8 mouse cellular contexts compared by ENCODE assay signal in genomic region chr2:84838993-84839980, GRCm38 (mm10). TPM values are rescaled to one million over a fixed set of nuclear protein-coding genes. Genes with fewer than 3 reads are reported as not detected.
DNase-seq lines count a peak whose midpoint lies in the region; ATAC-seq lines count a peak whose summit lies in the region.

No protein-coding gene starts in this region.

- no peak for ATAC-seq in megakaryocyte, adult 5-6 weeks (ENCODE audit: poor library complexity, severe bottlenecking)
- peak; percentile 26 for ATAC-seq in hindbrain, embryonic 11.5 days (ENCODE audit: low FRiP score)
- peak; percentile 41 for ATAC-seq in liver, embryonic 15.5 days (ENCODE audit: insufficient read depth)
- ATAC-seq in monocyte, adult 5-6 weeks (replicated peaks; ENCODE audit: insufficient number of reproducible peaks, low FRiP score, low TSS enrichment, poor library complexity, severe bottlenecking), result no peak

- H3K36me3 ChIP-seq in megakaryocyte, embryonic 14.5 days (replicated peaks; ENCODE audit: low read length), result peaks cover 6% of the 10 kb centered on the region
- H3K36me3 ChIP-seq in forebrain, embryonic 10.5 days (replicated peaks), result peaks cover 6% of the 10 kb centered on the region
- H3K36me3 ChIP-seq in hindbrain, embryonic 11.5 days (ENCODE audit: control insufficient read depth, insufficient read depth, low read length), result no peaks in the 10 kb centered on the region
- peaks cover 19% of the 10 kb centered on the region for H3K36me3 ChIP-seq in liver, embryonic 15.5 days (replicated peaks)

- peak overlapping the region; percentile 94 for H3K4me2 ChIP-seq in hindbrain, embryonic 11.5 days (replicated peaks; ENCODE audit: low read depth, low read length)
- peak overlapping the region; percentile 79 for H3K4me2 ChIP-seq in liver, embryonic 15.5 days

- WGBS in forebrain, embryonic 10.5 days, result under 1% methylated on average over 47 of the region's 47 CpGs
- WGBS in hindbrain, embryonic 11.5 days, result under 1% methylated on average over 47 of the region's 47 CpGs
- under 1% methylated on average over 47 of the region's 47 CpGs for WGBS in liver, embryonic 15.5 days (ENCODE audit: insufficient replicate concordance)

- peak overlapping the region; percentile 94 for H3K4me3 ChIP-seq in megakaryocyte, embryonic 14.5 days (replicated peaks)
- peak overlapping the region; percentile 79 for H3K4me3 ChIP-seq in forebrain, embryonic 10.5 days
- peak overlapping the region; percentile 61 for H3K4me3 ChIP-seq in hindbrain, embryonic 11.5 days (ENCODE audit: low read depth, low read length)
- H3K4me3 ChIP-seq in liver, embryonic 15.5 days (replicated peaks), result peak overlapping the region; percentile 70

- peak overlapping the region; percentile 96 for H3K27ac ChIP-seq in forebrain, embryonic 10.5 days
- H3K27ac ChIP-seq in hindbrain, embryonic 11.5 days (ENCODE audit: low read depth, low read length), result peak overlapping the region; percentile 77
- H3K27ac ChIP-seq in liver, embryonic 15.5 days (replicated peaks), result peak overlapping the region; percentile 94

- peaks cover 49% of the 10 kb centered on the region for H3K4me1 ChIP-seq in megakaryocyte, embryonic 14.5 days
- peaks cover 41% of the 10 kb centered on the region for H3K4me1 ChIP-seq in forebrain, embryonic 10.5 days
- no peaks in the 10 kb centered on the region; the same call in 1 of the 2 replicates for H3K4me1 ChIP-seq in hindbrain, embryonic 11.5 days (replicated peaks; ENCODE audit: control insufficient read depth, insufficient read depth, low read length)
- peaks cover 43% of the 10 kb centered on the region for H3K4me1 ChIP-seq in liver, embryonic 15.5 days (replicated peaks)

- H3K27me3 ChIP-seq in megakaryocyte, embryonic 14.5 days (replicated peaks), result peaks cover 57% of the 10 kb centered on the region
- peaks cover 25% of the 10 kb centered on the region for H3K27me3 ChIP-seq in forebrain, embryonic 10.5 days (ENCODE audit: poor library complexity, severe bottlenecking)
- peaks cover 15% of the 10 kb centered on the region for H3K27me3 ChIP-seq in hindbrain, embryonic 11.5 days (ENCODE audit: control insufficient read depth, insufficient read depth, low read length)
- peaks cover 6% of the 10 kb centered on the region; the same call in 1 of the 2 replicates for H3K27me3 ChIP-seq in liver, embryonic 15.5 days

- H3K9me3 ChIP-seq in megakaryocyte, embryonic 14.5 days, result 0 out of 2 replicates have a peak, but pooled peaks cover 3% of the 10 kb centered on the region
- no peaks in the 10 kb centered on the region for H3K9me3 ChIP-seq in forebrain, embryonic 10.5 days
- H3K9me3 ChIP-seq in hindbrain, embryonic 11.5 days (ENCODE audit: control insufficient read depth, low read length), result no peaks in the 10 kb centered on the region
- no peaks in the 10 kb centered on the region for H3K9me3 ChIP-seq in liver, embryonic 15.5 days (replicated peaks)

- H3K9ac ChIP-seq in hindbrain, embryonic 11.5 days (ENCODE audit: low read depth, low read length), result peak overlapping the region; percentile 83
- peak overlapping the region; percentile 86 for H3K9ac ChIP-seq in liver, embryonic 15.5 days

- DNase-seq in forebrain, embryonic 10.5 days (ENCODE audit: extremely low spot score, low spot score), result peak; percentile 56
- DNase-seq in hindbrain, embryonic 11.5 days (ENCODE audit: low spot score), result peak; percentile 51
- DNase-seq in retina, embryonic 14.5 days (ENCODE audit: low spot score), result peak; percentile 37
- DNase-seq in natural killer cell, adult 2 months (ENCODE audit: low spot score in 2 of 2), result no peak

RNA-seq across cellular contexts. Expression of gene Slc43a1, which starts 0.6 kb away (rescaled TPM):
- 1.8 and 5.0 TPM in 2 replicates for polyA plus RNA-seq in megakaryocyte, embryonic 14.5 days (2012; ENCODE audit: insufficient read depth, low replicate concordance)
- total RNA-seq in megakaryocyte, adult 5-6 weeks (2015), result 3.7 and 5.2 TPM in 2 replicates
- total RNA-seq in megakaryocyte, adult 5-6 weeks (2017), result 1.6 and 3.1 TPM in 2 replicates
- 28.5 and 29.3 TPM in 2 replicates for polyA plus RNA-seq in forebrain, embryonic 10.5 days (2016; fragmentation: Nextera tagmentation; extraction: Ambion mirVana)
- polyA plus RNA-seq in hindbrain, embryonic 11.5 days (2014; fragmentation: Nextera tagmentation; extraction: Ambion mirVana), result 14.5 and 19.6 TPM in 2 replicates
- polyA plus RNA-seq in liver, embryonic 15.5 days (2015; fragmentation: Nextera tagmentation; extraction: Ambion mirVana), result 190 and 203 TPM in 2 replicates
- total RNA-seq in monocyte, adult 5-6 weeks (2017), result 0.29 to 0.32 TPM in 2 of 3 replicates, not detected in the other

RNA-seq across cellular contexts. Expression of gene Timm10, which starts 12.5 kb away (rescaled TPM):
- polyA plus RNA-seq in megakaryocyte, embryonic 14.5 days (2012; ENCODE audit: insufficient read depth, low replicate concordance), result 9.7 TPM in 1 of 2 replicates, not detected in the other
- 17.7 and 18.6 TPM in 2 replicates for total RNA-seq in megakaryocyte, adult 5-6 weeks (2015)
- total RNA-seq in megakaryocyte, adult 5-6 weeks (2017), result 14.2 and 19.8 TPM in 2 replicates
- polyA plus RNA-seq in forebrain, embryonic 10.5 days (2016; fragmentation: Nextera tagmentation; extraction: Ambion mirVana), result 68.6 and 70.9 TPM in 2 replicates
- 43.1 and 44.2 TPM in 2 replicates for polyA plus RNA-seq in hindbrain, embryonic 11.5 days (2014; fragmentation: Nextera tagmentation; extraction: Ambion mirVana)
- polyA plus RNA-seq in liver, embryonic 15.5 days (2015; fragmentation: Nextera tagmentation; extraction: Ambion mirVana), result 33.3 and 37.0 TPM in 2 replicates
- 11.3 to 21.0 TPM (median 16.2 TPM) in 3 replicates for total RNA-seq in monocyte, adult 5-6 weeks (2017)

RNA-seq across cellular contexts. Expression of gene Smtnl1, which starts 16.8 kb away (rescaled TPM):
- polyA plus RNA-seq in megakaryocyte, embryonic 14.5 days (2012; ENCODE audit: insufficient read depth, low replicate concordance), result 0.07 TPM in 1 of 2 replicates, not detected in the other
- not detected in 2 replicates for total RNA-seq in megakaryocyte, adult 5-6 weeks (2015)
- not detected in 2 replicates for total RNA-seq in megakaryocyte, adult 5-6 weeks (2017)
- polyA plus RNA-seq in forebrain, embryonic 10.5 days (2016; fragmentation: Nextera tagmentation; extraction: Ambion mirVana), result 0.46 TPM in 1 of 2 replicates, not detected in the other
- not detected in 2 replicates for polyA plus RNA-seq in hindbrain, embryonic 11.5 days (2014; fragmentation: Nextera tagmentation; extraction: Ambion mirVana)
- polyA plus RNA-seq in liver, embryonic 15.5 days (2015; fragmentation: Nextera tagmentation; extraction: Ambion mirVana), result 0.40 and 0.56 TPM in 2 replicates
- not detected in 3 replicates for total RNA-seq in monocyte, adult 5-6 weeks (2017)

RNA-seq across cellular contexts. Expression of gene Ube2l6, which starts 40.7 kb away (rescaled TPM):
- polyA plus RNA-seq in megakaryocyte, embryonic 14.5 days (2012; ENCODE audit: insufficient read depth, low replicate concordance), result 4.4 and 5.9 TPM in 2 replicates
- 23.7 and 27.7 TPM in 2 replicates for total RNA-seq in megakaryocyte, adult 5-6 weeks (2015)
- total RNA-seq in megakaryocyte, adult 5-6 weeks (2017), result 25.2 and 31.5 TPM in 2 replicates
- polyA plus RNA-seq in forebrain, embryonic 10.5 days (2016; fragmentation: Nextera tagmentation; extraction: Ambion mirVana), result 28.8 and 33.1 TPM in 2 replicates
- 39.7 and 42.1 TPM in 2 replicates for polyA plus RNA-seq in hindbrain, embryonic 11.5 days (2014; fragmentation: Nextera tagmentation; extraction: Ambion mirVana)
- polyA plus RNA-seq in liver, embryonic 15.5 days (2015; fragmentation: Nextera tagmentation; extraction: Ambion mirVana), result 533 and 556 TPM in 2 replicates
- 19.2 to 64.4 TPM (median 43.8 TPM) in 3 replicates for total RNA-seq in monocyte, adult 5-6 weeks (2017)

RNA-seq across cellular contexts. Expression of gene Rtn4rl2, which starts 47.2 kb away (rescaled TPM):
- 2.7 and 8.4 TPM in 2 replicates for polyA plus RNA-seq in megakaryocyte, embryonic 14.5 days (2012; ENCODE audit: insufficient read depth, low replicate concordance)
- not detected in 2 replicates for total RNA-seq in megakaryocyte, adult 5-6 weeks (2015)
- total RNA-seq in megakaryocyte, adult 5-6 weeks (2017), result not detected in 2 replicates
- 0.78 and 1.0 TPM in 2 replicates for polyA plus RNA-seq in forebrain, embryonic 10.5 days (2016; fragmentation: Nextera tagmentation; extraction: Ambion mirVana)
- 1.9 and 2.8 TPM in 2 replicates for polyA plus RNA-seq in hindbrain, embryonic 11.5 days (2014; fragmentation: Nextera tagmentation; extraction: Ambion mirVana)
- polyA plus RNA-seq in liver, embryonic 15.5 days (2015; fragmentation: Nextera tagmentation; extraction: Ambion mirVana), result 0.09 TPM in 2 replicates
- not detected in 3 replicates for total RNA-seq in monocyte, adult 5-6 weeks (2017)

Comparison
In these comparisons a context has a peak if more than half of its experiments do, and no peak if none do; other contexts are left out.
1. ATAC-seq: peak in hindbrain, embryonic 11.5 days (single experiment) and liver, embryonic 15.5 days (single experiment); none in megakaryocyte, adult 5-6 weeks (single experiment) and monocyte, adult 5-6 weeks (single experiment).
2. DNase-seq: peak in forebrain, embryonic 10.5 days (single experiment), hindbrain, embryonic 11.5 days (single experiment) and retina, embryonic 14.5 days (single experiment); none in natural killer cell, adult 2 months (0 of 2).
3. Peak in every context shown above with its lines, with median percentiles within 50 percentile points of each other: H3K4me3 ChIP-seq and H3K27ac ChIP-seq.